Mouse (Mus musculus) heart, adult 2 months (tissue): Measurements from ENCODE around the gene Olfr740.

ENCODE experiments used
- CTCF ChIP-seq: fragments of 200-600 bp; IDR thresholded peaks from 2 replicates; pipeline ENCODE4 v1.8.1; 2022; ENCODE audit warnings: antibody characterized with exemption, mild to moderate bottlenecking, moderate library complexity
- EP300 ChIP-seq: fragments of 200-500 bp; IDR thresholded peaks from 2 replicates; pipeline ENCODE4 v1.6.1; 2011; ENCODE audit warnings: low read depth, low read length, control low read depth; ENCODE audit not compliant: insufficient read depth
- POLR2A ChIP-seq: fragments of 200-500 bp; IDR thresholded peaks from 2 replicates; pipeline ENCODE4 v1.6.1; 2011; ENCODE audit warnings: mild to moderate bottlenecking, low read depth, low read length, control low read depth; ENCODE audit not compliant: insufficient read depth

GRCm38 (mm10) chr14:50478406-50478805 is 33.1 kb downstream of the Olfr740 start:
- TF ChIP-seq CTCF (no peak), EP300 (no peak), POLR2A (no peak)
